Mouse (Mus musculus): ENCODE data around the gene Rab44. TPM values are rescaled to one million over a fixed set of nuclear protein-coding genes. Genes with fewer than 3 reads are reported as not detected.
A peak's percentile ranks its signal among the peaks of the same experiment; 100 is the strongest.

The Rab44 gene
- polyA plus RNA-seq, 1 experiment from 2014 or later, result not detected

- Histone ChIP-seq H3K9me3 (ENCODE audit: control insufficient read depth, low read length) (no peaks in the 10 kb centered on the region), H3K27me3 (replicated peaks; ENCODE audit: control insufficient read depth, insufficient read depth, low read length) (no peaks in the 10 kb centered on the region), H3K4me2 (ENCODE audit: low read length) (no peak overlapping the region), H3K4me3 (replicated peaks; ENCODE audit: low read length) (no peak overlapping the region), H3K9ac (replicated peaks; ENCODE audit: low read depth, low read length) (no peak overlapping the region), H3K27ac (ENCODE audit: low read length) (no peak overlapping the region), H3K36me3 (ENCODE audit: control insufficient read depth, insufficient read depth) (no peaks in the 10 kb centered on the region), H3K4me1 (replicated peaks; ENCODE audit: control insufficient read depth, insufficient read depth, low read length) (no peaks in the 10 kb centered on the region)
- no peak for ATAC-seq
- 78% methylated on average over 8 of the region's 8 CpGs for WGBS
These were observed 3.2 kb downstream of the Rab44 start for GRCm38 (mm10) chr17:29117006-29117648.

- no peak for ATAC-seq
- H3K9ac ChIP-seq (replicated peaks; ENCODE audit: low read depth, low read length), result no peak overlapping the region
- no peaks in the 10 kb centered on the region for H3K27me3 ChIP-seq (replicated peaks; ENCODE audit: control insufficient read depth, insufficient read depth, low read length)
- no peaks in the 10 kb centered on the region for H3K4me1 ChIP-seq (replicated peaks; ENCODE audit: control insufficient read depth, insufficient read depth, low read length)
- H3K36me3 ChIP-seq (ENCODE audit: control insufficient read depth, insufficient read depth), result no peaks in the 10 kb centered on the region
- no peak overlapping the region for H3K27ac ChIP-seq (ENCODE audit: low read length)
- H3K4me3 ChIP-seq (replicated peaks; ENCODE audit: low read length), result no peak overlapping the region
- 64% methylated on average over 5 of the region's 5 CpGs for WGBS
- H3K9me3 ChIP-seq (ENCODE audit: control insufficient read depth, low read length), result no peaks in the 10 kb centered on the region
- H3K4me2 ChIP-seq (ENCODE audit: low read length), result no peak overlapping the region
These were observed 4.1 kb downstream of the Rab44 start for GRCm38 (mm10) chr17:29118057-29118456.

- Histone ChIP-seq H3K4me3 (replicated peaks; ENCODE audit: low read length) (no peak overlapping the region), H3K4me1 (replicated peaks; ENCODE audit: control insufficient read depth, insufficient read depth, low read length) (no peaks in the 10 kb centered on the region), H3K9ac (replicated peaks; ENCODE audit: low read depth, low read length) (no peak overlapping the region), H3K9me3 (ENCODE audit: control insufficient read depth, low read length) (no peaks in the 10 kb centered on the region), H3K4me2 (ENCODE audit: low read length) (no peak overlapping the region), H3K27ac (ENCODE audit: low read length) (no peak overlapping the region), H3K27me3 (replicated peaks; ENCODE audit: control insufficient read depth, insufficient read depth, low read length) (no peaks in the 10 kb centered on the region), H3K36me3 (ENCODE audit: control insufficient read depth, insufficient read depth) (no peaks in the 10 kb centered on the region)
- 50% methylated on average over 12 of the region's 12 CpGs for WGBS
- no peak for ATAC-seq
These were observed 6.7 kb downstream of the Rab44 start for GRCm38 (mm10) chr17:29120666-29121065.

GRCm38 (mm10) chr17:29122817-29123216 lies 8.9 kb downstream of the Rab44 start:
- Histone ChIP-seq H3K4me3 (replicated peaks; ENCODE audit: low read length) (no peak overlapping the region), H3K4me2 (ENCODE audit: low read length) (no peak overlapping the region), H3K9me3 (ENCODE audit: control insufficient read depth, low read length) (no peaks in the 10 kb centered on the region), H3K27me3 (replicated peaks; ENCODE audit: control insufficient read depth, insufficient read depth, low read length) (no peaks in the 10 kb centered on the region), H3K9ac (replicated peaks; ENCODE audit: low read depth, low read length) (no peak overlapping the region), H3K36me3 (ENCODE audit: control insufficient read depth, insufficient read depth) (no peaks in the 10 kb centered on the region), H3K27ac (ENCODE audit: low read length) (no peak overlapping the region), H3K4me1 (replicated peaks; ENCODE audit: control insufficient read depth, insufficient read depth, low read length) (no peaks in the 10 kb centered on the region)
- ATAC-seq, result no peak
- 55% methylated on average over 6 of the region's 6 CpGs for WGBS

DNA sequence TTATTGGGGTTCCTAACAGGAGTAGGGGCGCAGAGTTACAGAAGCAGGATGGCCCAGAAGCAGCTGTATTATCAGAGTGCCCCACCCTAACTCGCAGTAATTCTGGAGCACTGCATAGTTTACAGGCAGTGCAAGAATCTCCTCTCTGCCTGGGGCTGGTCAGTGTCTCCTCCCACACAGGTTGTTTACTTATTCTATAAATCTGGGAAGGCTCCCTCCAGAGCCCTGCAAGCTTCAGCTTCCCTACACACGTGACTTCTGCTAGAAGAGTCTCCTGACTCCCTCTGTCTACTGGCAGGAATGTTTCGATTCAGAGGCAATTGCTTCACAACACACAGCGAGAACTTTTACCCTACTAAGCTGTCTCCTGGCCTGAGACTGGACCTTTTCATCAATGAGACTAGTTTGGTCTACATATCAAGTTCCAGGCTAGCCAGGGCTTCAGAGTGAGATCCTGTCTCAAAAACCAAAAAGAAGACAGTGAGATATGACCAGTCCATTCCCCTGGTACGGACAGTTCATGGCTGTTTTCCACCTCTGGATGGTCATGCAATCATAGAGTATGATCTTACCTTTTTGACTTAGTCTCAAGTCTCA lies 9.7 kb downstream of the Rab44 start:
- ATAC-seq, result no peak
- Histone ChIP-seq H3K9ac (replicated peaks; ENCODE audit: low read depth, low read length) (no peak overlapping the region), H3K4me3 (replicated peaks; ENCODE audit: low read length) (no peak overlapping the region), H3K27me3 (replicated peaks; ENCODE audit: control insufficient read depth, insufficient read depth, low read length) (no peaks in the 10 kb centered on the region), H3K27ac (ENCODE audit: low read length) (no peak overlapping the region), H3K4me1 (replicated peaks; ENCODE audit: control insufficient read depth, insufficient read depth, low read length) (no peaks in the 10 kb centered on the region), H3K4me2 (ENCODE audit: low read length) (no peak overlapping the region), H3K36me3 (ENCODE audit: control insufficient read depth, insufficient read depth) (no peaks in the 10 kb centered on the region), H3K9me3 (ENCODE audit: control insufficient read depth, low read length) (no peaks in the 10 kb centered on the region)
- WGBS, result 79% methylated on average over 6 of the region's 6 CpGs

GRCm38 (mm10) chr17:29126561-29126960 lies 12.6 kb downstream of the Rab44 start:
- H3K9ac ChIP-seq (replicated peaks; ENCODE audit: low read depth, low read length), result no peak overlapping the region
- H3K36me3 ChIP-seq (ENCODE audit: control insufficient read depth, insufficient read depth), result no peaks in the 10 kb centered on the region
- no peak overlapping the region for H3K27ac ChIP-seq (ENCODE audit: low read length)
- WGBS, result 91% methylated on average over 3 of the region's 3 CpGs
- H3K4me1 ChIP-seq (replicated peaks; ENCODE audit: control insufficient read depth, insufficient read depth, low read length), result no peaks in the 10 kb centered on the region
- no peaks in the 10 kb centered on the region for H3K27me3 ChIP-seq (replicated peaks; ENCODE audit: control insufficient read depth, insufficient read depth, low read length)
- no peak overlapping the region for H3K4me3 ChIP-seq (replicated peaks; ENCODE audit: low read length)
- no peaks in the 10 kb centered on the region for H3K9me3 ChIP-seq (ENCODE audit: control insufficient read depth, low read length)
- H3K4me2 ChIP-seq (ENCODE audit: low read length), result no peak overlapping the region
- no peak for ATAC-seq

GRCm38 (mm10) chr17:29129341-29129740 lies 15.4 kb downstream of the Rab44 start:
- Histone ChIP-seq H3K27me3 (replicated peaks; ENCODE audit: control insufficient read depth, insufficient read depth, low read length) (no peaks in the 10 kb centered on the region), H3K4me3 (replicated peaks; ENCODE audit: low read length) (no peak overlapping the region), H3K27ac (ENCODE audit: low read length) (no peak overlapping the region), H3K9ac (replicated peaks; ENCODE audit: low read depth, low read length) (no peak overlapping the region), H3K4me2 (ENCODE audit: low read length) (no peak overlapping the region), H3K4me1 (replicated peaks; ENCODE audit: control insufficient read depth, insufficient read depth, low read length) (peaks cover 6% of the 10 kb centered on the region; the same call in 1 of the 2 replicates), H3K9me3 (ENCODE audit: control insufficient read depth, low read length) (no peaks in the 10 kb centered on the region), H3K36me3 (ENCODE audit: control insufficient read depth, insufficient read depth) (no peaks in the 10 kb centered on the region)
- no peak for ATAC-seq
- WGBS, result 15% methylated on average over 5 of the region's 5 CpGs

GRCm38 (mm10) chr17:29135066-29135465 lies 21.1 kb downstream of the Rab44 start:
- no peak overlapping the region for H3K4me2 ChIP-seq (ENCODE audit: low read length)
- H3K27ac ChIP-seq (ENCODE audit: low read length), result no peak overlapping the region; the same call in 1 of the 2 replicates
- no peaks in the 10 kb centered on the region for H3K9me3 ChIP-seq (ENCODE audit: control insufficient read depth, low read length)
- H3K36me3 ChIP-seq (ENCODE audit: control insufficient read depth, insufficient read depth), result no peaks in the 10 kb centered on the region
- H3K27me3 ChIP-seq (replicated peaks; ENCODE audit: control insufficient read depth, insufficient read depth, low read length), result no peaks in the 10 kb centered on the region
- no peak overlapping the region for H3K9ac ChIP-seq (replicated peaks; ENCODE audit: low read depth, low read length)
- H3K4me3 ChIP-seq (replicated peaks; ENCODE audit: low read length), result no peak overlapping the region
- peak; percentile 28; the same call in 1 of the 2 replicates for ATAC-seq
- 47% methylated on average over 5 of the region's 5 CpGs for WGBS
- peaks cover 14% of the 10 kb centered on the region; the same call in 1 of the 2 replicates for H3K4me1 ChIP-seq (replicated peaks; ENCODE audit: control insufficient read depth, insufficient read depth, low read length)

DNA sequence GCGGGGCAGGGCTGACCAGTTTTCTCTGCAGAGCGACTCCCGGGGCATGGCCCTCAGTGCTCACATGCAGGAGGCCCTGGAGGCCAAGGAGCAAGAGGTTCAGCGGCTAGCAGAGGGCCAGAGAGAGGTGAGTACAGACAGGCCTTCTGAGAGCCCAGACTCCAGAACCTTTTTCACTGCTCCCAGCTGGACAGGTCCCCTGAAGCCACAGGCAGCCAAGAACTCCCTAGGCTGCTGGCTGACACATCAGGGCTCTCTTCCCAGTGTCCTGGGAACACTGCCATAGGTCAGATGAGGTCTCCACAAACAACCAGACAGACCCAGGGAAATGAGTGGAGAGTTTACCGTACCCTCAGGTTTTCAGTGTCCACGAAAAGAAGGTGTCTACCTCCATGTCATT lies 22.3 kb downstream of the Rab44 start:
- Histone ChIP-seq H3K4me2 (ENCODE audit: low read length) (no peak overlapping the region), H3K36me3 (ENCODE audit: control insufficient read depth, insufficient read depth) (no peaks in the 10 kb centered on the region), H3K4me1 (replicated peaks; ENCODE audit: control insufficient read depth, insufficient read depth, low read length) (peaks cover 14% of the 10 kb centered on the region; the same call in 1 of the 2 replicates), H3K9ac (replicated peaks; ENCODE audit: low read depth, low read length) (no peak overlapping the region), H3K27me3 (replicated peaks; ENCODE audit: control insufficient read depth, insufficient read depth, low read length) (no peaks in the 10 kb centered on the region), H3K27ac (ENCODE audit: low read length) (no peak overlapping the region), H3K9me3 (ENCODE audit: control insufficient read depth, low read length) (no peaks in the 10 kb centered on the region), H3K4me3 (replicated peaks; ENCODE audit: low read length) (no peak overlapping the region)
- 56% methylated on average over 6 of the region's 6 CpGs for WGBS
- ATAC-seq, result no peak

Measured in forebrain, embryonic 16.5 days (tissue).